Mouse (Mus musculus) small intestine, adult 2 months (tissue): ENCODE data around the gene Pdzd11.

Experiments used
- CTCF ChIP-seq: fragments of 200-500 bp; IDR thresholded peaks from 2 replicates; pipeline ENCODE4 v1.5.1; 2012; ENCODE audit warnings: low read depth, mild to moderate bottlenecking, control low read depth, inconsistent platforms, low read length, moderate library complexity, mixed read lengths; ENCODE audit not compliant: insufficient replicate concordance, insufficient read length; ENCODE audit errors: extremely low read depth
- POLR2A ChIP-seq: fragments of 200-500 bp; IDR thresholded peaks from 2 replicates; pipeline ENCODE4 v1.6.1; 2012; ENCODE audit warnings: low read depth, mild to moderate bottlenecking, control low read depth, inconsistent platforms, low read length, moderate library complexity

DNA sequence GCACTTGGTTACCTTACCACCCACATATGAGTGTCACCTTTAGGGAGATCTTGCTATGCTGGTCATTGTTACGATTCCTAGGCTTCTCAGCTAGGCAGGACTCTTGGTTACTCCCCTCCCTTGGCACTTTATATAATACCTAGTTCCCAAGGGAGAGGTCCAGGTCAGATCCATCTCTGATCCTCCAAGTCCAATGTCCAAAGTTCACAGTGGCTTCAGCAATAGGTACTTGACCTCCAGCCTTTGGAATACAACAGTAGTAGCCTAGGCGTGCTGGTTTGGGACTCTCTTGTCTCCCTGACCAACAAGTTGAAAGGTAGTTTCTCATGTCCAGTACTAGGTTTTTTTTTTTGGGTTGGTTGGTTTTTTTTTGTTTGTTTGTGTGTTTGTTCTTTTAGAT, 2.7 kb upstream of the Pdzd11 start:
- no peak for TF ChIP-seq CTCF
- no peak for TF ChIP-seq POLR2A
